Mouse (Mus musculus): Measurements from ENCODE around the gene Exoc2.
A peak's percentile ranks its signal among the peaks of the same experiment; 100 is the strongest.

The Exoc2 gene

GRCm38 (mm10) chr13:30973501-30974246, at the start of gene Exoc2, which contains the start of gene Gm5447:
Exoc2 (minus strand) TSS chr13:30974093.
Gm5447 (plus strand) TSS chr13:30974204.
- peak; percentile 95 for DNase-seq (ENCODE audit: low read depth, low spot score)

- DNase-seq (ENCODE audit: low read depth, low spot score): no peak
These were observed 49.8 kb upstream of the Exoc2 start for GRCm38 (mm10) chr13:31023664-31024063.

DNA sequence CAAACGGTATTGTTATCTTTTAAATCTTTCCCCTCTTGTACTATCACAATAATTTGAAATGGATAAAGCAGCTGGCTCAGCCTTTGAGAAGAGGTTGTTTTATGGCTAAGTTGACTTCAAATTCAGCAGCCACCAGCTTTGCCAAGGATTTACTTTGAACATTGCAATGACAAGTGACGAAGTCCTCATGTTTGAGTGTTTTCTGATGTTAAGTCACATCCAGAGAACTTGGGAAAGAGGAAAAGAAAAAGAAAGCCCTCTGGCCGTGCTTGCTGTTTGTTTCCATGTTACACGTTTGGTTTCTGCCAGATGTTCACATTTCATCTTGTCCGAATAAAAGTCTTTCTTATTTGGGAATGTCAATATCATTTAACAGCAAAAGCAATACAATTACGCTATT, 48.0 kb upstream of the Exoc2 start:
- DNase-seq (ENCODE audit: low read depth, low spot score): no peak

GRCm38 (mm10) chr13:31021514-31021913, 47.6 kb upstream of the Exoc2 start:
- no peak for DNase-seq (ENCODE audit: low read depth, low spot score)

DNA sequence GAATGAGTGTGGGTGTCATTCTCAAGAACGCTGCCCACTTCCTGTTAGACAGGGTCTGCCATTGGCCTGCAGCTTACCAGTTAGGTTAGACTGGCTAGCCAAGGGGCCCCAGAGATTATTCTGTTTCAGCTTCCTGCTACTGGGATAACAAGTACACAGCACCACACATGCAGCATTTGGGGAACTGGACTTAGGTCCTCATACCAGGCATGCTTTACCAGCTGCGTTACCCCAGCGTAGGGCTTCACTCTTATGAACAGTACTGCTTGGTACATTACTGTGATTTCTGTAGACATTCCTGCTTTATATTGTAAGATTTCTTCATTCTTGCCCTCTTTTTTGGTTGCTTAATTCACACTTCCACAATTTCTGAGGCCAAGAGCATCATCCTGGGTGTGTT, 43.7 kb upstream of the Exoc2 start:
- DNase-seq (ENCODE audit: low read depth, low spot score): no peak

GRCm38 (mm10) chr13:31004995-31005394, 31.1 kb upstream of the Exoc2 start:
- peak; percentile 39 for DNase-seq (ENCODE audit: low read depth, low spot score)

- no peak for DNase-seq (ENCODE audit: low read depth, low spot score)
These were observed 30.6 kb upstream of the Exoc2 start for GRCm38 (mm10) chr13:31004458-31004857.

DNA sequence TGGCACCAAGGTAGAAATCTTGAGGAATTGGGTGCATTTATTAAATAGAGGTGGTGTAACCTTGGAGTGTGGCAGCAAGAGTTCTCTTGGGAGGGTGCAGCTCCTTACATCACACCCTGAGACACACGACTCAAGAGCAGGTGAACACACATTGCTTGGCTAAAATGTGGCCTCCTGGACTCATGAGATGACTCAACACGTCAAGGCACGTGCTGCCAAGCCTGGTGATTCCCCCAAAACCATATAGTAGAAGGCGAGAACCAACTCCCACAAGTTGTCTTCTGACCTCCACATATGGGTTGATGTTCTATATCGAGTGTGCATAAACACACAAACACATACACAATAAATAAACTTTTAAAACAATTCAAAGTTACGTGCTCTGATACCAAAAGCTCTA, 25.9 kb upstream of the Exoc2 start:
- DNase-seq (ENCODE audit: low read depth, low spot score): no peak

DNA sequence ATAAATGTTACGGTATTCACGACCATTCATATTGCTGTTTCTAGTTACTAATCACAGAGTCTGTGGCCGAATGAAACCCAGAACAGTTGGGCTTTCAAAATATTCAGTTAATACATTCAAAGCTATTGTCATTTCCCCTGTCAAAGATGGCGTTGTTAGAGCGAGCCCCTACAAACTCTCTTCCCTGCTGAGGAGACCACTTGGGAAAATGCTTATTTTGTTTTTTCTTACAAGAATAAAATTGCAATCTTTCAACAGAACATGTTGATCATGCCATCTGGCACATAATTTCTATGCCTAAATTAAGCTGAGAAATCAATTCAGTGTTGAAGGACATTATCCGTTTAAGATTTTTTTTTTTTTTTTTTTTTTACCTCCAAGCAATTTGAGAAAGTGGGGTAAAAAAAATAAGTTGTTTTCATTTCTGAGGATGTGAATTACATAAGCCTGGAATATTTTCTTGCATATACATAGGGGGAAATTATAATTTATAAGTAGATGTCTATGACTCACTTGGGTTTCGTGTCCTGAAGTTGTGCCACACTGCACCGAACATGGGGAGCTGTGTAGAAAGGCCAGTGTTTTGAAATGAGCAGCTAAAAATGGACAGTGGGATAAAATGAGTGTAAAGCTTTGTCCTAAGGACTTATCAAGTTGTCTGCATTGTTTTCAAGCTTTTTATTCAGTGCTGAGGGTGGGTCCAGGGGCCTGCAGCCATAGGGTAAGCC, 23.8 kb upstream of the Exoc2 start:
- no peak for DNase-seq (ENCODE audit: low read depth, low spot score)

DNA sequence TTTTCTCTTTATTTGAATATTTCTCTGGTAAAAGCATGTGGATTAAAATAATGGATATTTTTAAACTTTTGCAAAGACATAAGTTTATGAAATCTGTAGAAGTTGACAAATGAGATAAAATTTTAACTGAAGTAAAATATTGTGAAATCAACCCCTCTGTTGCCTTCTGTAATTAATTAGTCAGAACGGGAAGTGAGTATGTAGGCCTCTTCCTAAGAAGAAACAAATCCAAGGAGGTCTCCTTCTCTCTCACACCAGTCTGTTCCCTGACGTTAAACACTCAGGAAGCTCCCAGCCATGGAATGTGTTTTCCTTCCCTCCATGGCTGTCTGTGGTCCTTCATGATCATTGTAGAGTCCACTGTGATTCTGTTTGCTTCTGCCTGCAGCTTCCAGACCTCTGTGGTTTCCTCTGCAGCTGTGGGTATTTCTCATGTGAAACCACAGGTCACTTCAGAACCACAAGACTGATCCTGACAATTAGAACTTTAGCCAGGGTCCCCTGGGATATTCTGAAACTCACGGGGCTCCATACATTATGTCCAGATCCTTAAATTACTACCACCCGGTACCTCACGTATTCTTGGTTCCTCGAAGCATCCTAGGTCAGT, 20.5 kb upstream of the Exoc2 start:
- DNase-seq (ENCODE audit: low read depth, low spot score): no peak

DNA sequence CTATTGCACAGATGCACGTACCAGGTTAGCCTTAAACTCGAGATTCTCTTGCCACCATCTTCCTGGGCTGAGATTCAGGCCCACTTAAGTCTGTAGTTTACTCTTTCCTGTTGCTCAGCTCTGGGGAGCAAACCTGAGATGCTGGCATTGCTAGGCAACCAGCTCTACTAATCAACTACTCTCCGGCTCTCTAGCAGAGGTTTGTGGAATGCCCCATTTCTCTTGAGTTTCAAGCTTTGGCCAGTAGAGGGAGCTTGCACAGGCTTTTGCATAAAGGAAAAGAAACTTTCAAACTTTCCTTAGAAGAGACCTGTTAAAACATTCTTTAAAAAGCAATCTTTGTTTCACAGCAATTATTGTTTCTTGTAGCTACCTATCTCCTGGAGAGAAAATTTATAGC, 19.9 kb upstream of the Exoc2 start:
- peak; percentile 75 for DNase-seq (ENCODE audit: low read depth, low spot score)

- DNase-seq (ENCODE audit: low read depth, low spot score): no peak
These were observed 16.3 kb upstream of the Exoc2 start for GRCm38 (mm10) chr13:30990233-30990632.

DNA sequence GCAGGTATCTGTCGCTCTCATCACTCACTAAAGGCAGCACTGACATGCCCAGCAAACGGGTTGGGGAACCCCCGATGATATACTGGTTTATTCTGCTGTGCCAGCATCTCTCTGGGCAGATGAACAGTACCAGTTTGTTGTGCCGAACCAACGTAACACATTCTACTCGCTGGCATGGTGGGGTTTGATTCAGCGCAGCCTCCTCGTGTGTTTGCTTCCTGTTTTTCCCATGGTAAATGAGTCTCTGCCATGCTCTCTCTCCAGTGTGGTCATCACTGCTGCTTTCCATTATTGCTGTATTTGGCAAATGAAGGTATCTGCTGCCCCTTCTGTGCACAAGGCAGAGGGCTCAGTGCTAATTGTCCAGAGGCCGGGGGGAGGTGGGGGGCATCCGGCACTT, 15.8 kb upstream of the Exoc2 start:
- no peak for DNase-seq (ENCODE audit: low read depth, low spot score)

DNA sequence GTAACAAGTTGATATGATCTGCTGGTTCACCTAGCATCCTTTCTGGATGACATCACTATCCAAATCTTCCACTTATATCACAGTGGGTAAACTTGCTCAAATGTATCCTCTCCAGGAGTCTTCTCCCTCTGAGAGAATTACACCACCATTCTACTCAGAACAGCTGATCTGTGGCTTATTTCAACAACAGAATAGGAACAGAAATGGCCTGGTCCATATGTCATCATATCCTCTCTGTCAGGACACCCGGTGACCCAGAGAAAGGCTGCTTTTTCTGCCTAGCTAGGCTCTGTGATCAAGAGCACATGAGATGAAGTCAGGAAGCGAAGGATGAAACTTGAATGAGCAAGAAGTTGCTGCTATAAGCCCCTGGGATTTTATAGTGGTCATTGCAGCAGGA, 13.8 kb upstream of the Exoc2 start:
- DNase-seq (ENCODE audit: low read depth, low spot score): no peak

GRCm38 (mm10) chr13:30986934-30987455, 13.1 kb upstream of the Exoc2 start:
- DNase-seq (ENCODE audit: low read depth, low spot score): no peak

- peak; percentile 69 for DNase-seq (ENCODE audit: low read depth, low spot score)
These were observed 11.9 kb upstream of the Exoc2 start for GRCm38 (mm10) chr13:30985598-30986466.

DNA sequence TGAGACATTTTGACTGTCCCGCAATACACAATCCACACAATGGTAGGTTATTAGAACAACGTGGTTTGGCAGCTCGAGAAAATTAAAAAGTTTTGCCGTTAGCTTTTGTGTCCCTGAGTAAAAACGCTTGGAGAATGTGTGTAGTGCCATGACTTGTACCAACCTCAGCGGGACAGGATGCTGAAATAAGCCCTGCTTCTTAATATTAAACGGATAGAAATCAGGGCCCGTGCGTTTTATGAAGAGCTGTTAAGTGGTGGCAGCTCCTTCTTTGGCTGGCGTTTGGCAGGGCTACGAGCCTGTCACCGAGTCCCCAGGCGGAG, 11.3 kb upstream of the Exoc2 start:
- DNase-seq (ENCODE audit: low read depth, low spot score): no peak

GRCm38 (mm10) chr13:30981666-30982065, 7.8 kb upstream of the Exoc2 start:
- DNase-seq (ENCODE audit: low read depth, low spot score): peak; percentile 64

GRCm38 (mm10) chr13:30978224-30978623, 4.3 kb upstream of the Exoc2 start:
- DNase-seq (ENCODE audit: low read depth, low spot score): no peak

- DNase-seq (ENCODE audit: low read depth, low spot score): no peak
These were observed 2.7 kb upstream of the Exoc2 start for GRCm38 (mm10) chr13:30976536-30977084.

DNA sequence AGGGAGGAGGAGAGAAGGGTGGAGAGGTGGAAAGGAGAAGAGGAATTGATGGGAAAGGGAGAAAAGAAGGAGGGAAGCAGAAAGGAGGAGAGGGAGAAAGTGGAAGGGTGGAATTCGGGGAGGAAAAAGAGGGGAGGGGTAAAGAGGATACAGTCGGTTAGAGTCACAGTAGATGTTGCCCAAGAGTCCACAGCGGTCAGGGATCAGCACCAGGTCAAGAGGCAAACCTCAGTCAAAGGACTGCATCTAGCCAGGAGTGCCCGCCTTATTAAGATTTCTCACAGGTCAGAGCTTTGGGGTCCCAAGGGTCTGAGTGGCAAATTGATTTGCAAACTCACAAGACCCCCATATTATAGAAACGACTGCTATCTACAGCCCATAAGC, 346 bp upstream of the Exoc2 start:
- no peak for DNase-seq (ENCODE audit: low read depth, low spot score)

Measured in ZHBTc4 (cell line).